Mouse (Mus musculus): ENCODE data around the gene Klrb1b. TPM values are rescaled to one million over a fixed set of nuclear protein-coding genes. Genes with fewer than 3 reads are reported as not detected.
A peak's percentile ranks its signal among the peaks of the same experiment; 100 is the strongest.
"Not testable (repeated sequence)": the region's sequence is repeated elsewhere in the genome, so short reads cannot be mapped to it uniquely, and the experiment has no call there.

The Klrb1b gene
- polyA plus RNA-seq, 1 experiment from 2014 or later: 0.36 TPM

DNA sequence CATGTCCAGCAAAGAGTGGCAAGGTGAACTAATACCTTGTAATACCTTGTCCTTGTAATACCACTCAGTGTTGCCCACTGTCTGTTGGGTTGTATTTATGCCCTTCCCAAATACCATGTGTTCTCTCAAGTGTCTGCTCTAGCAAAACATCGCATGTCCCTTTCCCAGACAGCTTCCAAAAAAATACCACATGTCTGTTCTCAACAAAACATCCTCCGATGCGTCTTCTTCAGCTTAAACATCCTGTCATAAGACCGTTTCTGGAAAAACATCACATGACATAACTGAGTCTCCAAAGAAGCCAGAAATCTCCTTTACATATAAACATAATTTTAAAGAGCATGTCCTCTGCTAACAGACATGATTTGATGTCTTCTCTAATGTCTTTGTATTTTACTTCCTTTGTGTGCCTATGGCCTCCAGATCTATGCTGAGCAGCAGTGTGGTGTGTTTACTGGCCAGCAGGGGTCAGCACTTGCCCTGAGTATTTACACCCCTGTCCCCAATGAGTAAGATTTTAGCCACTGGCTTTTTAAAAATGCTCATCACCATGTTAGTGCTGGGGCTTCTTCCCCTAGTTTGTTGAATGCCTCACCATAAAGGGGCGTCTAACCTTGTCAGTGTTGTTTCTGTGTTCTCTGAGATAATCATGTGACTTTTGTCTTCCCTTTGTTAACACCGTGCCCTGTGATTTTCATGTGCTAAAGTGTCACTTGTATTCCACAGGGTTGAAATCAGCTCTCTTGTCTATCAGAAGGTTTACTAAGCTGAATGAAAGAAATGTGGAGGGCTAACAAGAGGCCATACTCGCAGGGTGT is 21.1 kb downstream of the Klrb1b start:
- not testable (repeated sequence) for H3K4me3 ChIP-seq (ENCODE audit: low read length); H3K4me1 ChIP-seq (ENCODE audit: insufficient read depth, low read length); ATAC-seq (ENCODE audit: low FRiP score, low TSS enrichment); H3K36me3 ChIP-seq (ENCODE audit: insufficient read depth, low read length); H3K9me3 ChIP-seq (ENCODE audit: low read length); H3K27ac ChIP-seq (ENCODE audit: low read length); H3K27me3 ChIP-seq (ENCODE audit: insufficient read depth, low read length); H3K4me2 ChIP-seq (replicated peaks; ENCODE audit: low read depth, low read length); H3K9ac ChIP-seq (replicated peaks; ENCODE audit: low read length)
- WGBS: 65% methylated on average over 7 of the region's 7 CpGs

- Histone ChIP-seq H3K27ac (ENCODE audit: low read length) (no peak overlapping the region), H3K4me3 (ENCODE audit: low read length) (peak overlapping the region; percentile 63), H3K36me3 (ENCODE audit: insufficient read depth, low read length) (no peaks in the 10 kb centered on the region), H3K4me2 (replicated peaks; ENCODE audit: low read depth, low read length) (peak overlapping the region; percentile 72), H3K27me3 (ENCODE audit: insufficient read depth, low read length) (no peaks in the 10 kb centered on the region), H3K9ac (replicated peaks; ENCODE audit: low read length) (peak overlapping the region; percentile 71), H3K4me1 (ENCODE audit: insufficient read depth, low read length) (peaks cover 5% of the 10 kb centered on the region), H3K9me3 (ENCODE audit: low read length) (no peaks in the 10 kb centered on the region)
- peak; percentile 96 for ATAC-seq (ENCODE audit: low FRiP score, low TSS enrichment)
- WGBS: 6% methylated on average over 26 of the region's 26 CpGs
These were observed 22.9 kb downstream of the Klrb1b start for GRCm38 (mm10) chr6:128802999-128803857.

- Histone ChIP-seq H3K9me3 (ENCODE audit: low read length) (no peaks in the 10 kb centered on the region), H3K4me3 (ENCODE audit: low read length) (peak overlapping the region; percentile 63), H3K4me2 (replicated peaks; ENCODE audit: low read depth, low read length) (peak overlapping the region; percentile 72), H3K36me3 (ENCODE audit: insufficient read depth, low read length) (no peaks in the 10 kb centered on the region), H3K27ac (ENCODE audit: low read length) (peak overlapping the region; percentile 54; the same call in 1 of the 2 replicates), H3K4me1 (ENCODE audit: insufficient read depth, low read length) (peaks cover 11% of the 10 kb centered on the region), H3K9ac (replicated peaks; ENCODE audit: low read length) (peak overlapping the region; percentile 71), H3K27me3 (ENCODE audit: insufficient read depth, low read length) (no peaks in the 10 kb centered on the region)
- ATAC-seq (ENCODE audit: low FRiP score, low TSS enrichment): peak; percentile 44
- 11% methylated on average over 10 of the region's 10 CpGs for WGBS
These were observed 23.6 kb downstream of the Klrb1b start for GRCm38 (mm10) chr6:128802557-128802956.

DNA sequence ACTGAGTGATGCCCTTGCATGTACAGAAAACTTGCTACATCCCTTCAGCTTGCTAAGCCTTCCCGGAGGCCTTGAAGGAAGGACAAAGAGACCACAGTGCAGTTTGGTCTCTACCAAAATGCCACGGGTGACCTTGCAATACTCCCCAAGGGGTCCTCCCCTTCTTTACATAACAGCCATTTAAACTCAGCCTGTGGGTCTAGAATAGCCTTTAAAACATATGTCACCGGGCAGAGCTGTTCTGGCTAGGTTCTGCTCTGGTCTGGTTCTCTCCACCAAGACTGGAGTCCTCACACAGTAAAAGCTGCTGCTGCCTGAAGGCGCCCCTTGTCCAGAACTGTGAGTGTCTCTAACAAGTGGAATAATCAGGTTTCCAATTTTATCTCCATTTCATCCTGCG is 25.4 kb downstream of the Klrb1b start:
- ATAC-seq (ENCODE audit: low FRiP score, low TSS enrichment); H3K27me3 ChIP-seq (ENCODE audit: insufficient read depth, low read length); H3K9me3 ChIP-seq (ENCODE audit: low read length); H3K27ac ChIP-seq (ENCODE audit: low read length); H3K9ac ChIP-seq (replicated peaks; ENCODE audit: low read length); H3K4me3 ChIP-seq (ENCODE audit: low read length); H3K4me2 ChIP-seq (replicated peaks; ENCODE audit: low read depth, low read length); H3K36me3 ChIP-seq (ENCODE audit: insufficient read depth, low read length): not testable (repeated sequence)
- 78% methylated on average over 5 of the region's 5 CpGs for WGBS
- peaks cover 12% of the 10 kb centered on the region for H3K4me1 ChIP-seq (ENCODE audit: insufficient read depth, low read length)

- no peaks in the 10 kb centered on the region for H3K9me3 ChIP-seq (ENCODE audit: low read length)
- peak overlapping the region; percentile 67 for H3K4me3 ChIP-seq (ENCODE audit: low read length)
- peak overlapping the region; percentile 38; the same call in 1 of the 2 replicates for H3K27ac ChIP-seq (ENCODE audit: low read length)
- H3K4me1 ChIP-seq (ENCODE audit: insufficient read depth, low read length): peaks cover 12% of the 10 kb centered on the region
- no peaks in the 10 kb centered on the region for H3K27me3 ChIP-seq (ENCODE audit: insufficient read depth, low read length)
- ATAC-seq (ENCODE audit: low FRiP score, low TSS enrichment): no peak
- H3K4me2 ChIP-seq (replicated peaks; ENCODE audit: low read depth, low read length): peak overlapping the region; percentile 56
- no peaks in the 10 kb centered on the region for H3K36me3 ChIP-seq (ENCODE audit: insufficient read depth, low read length)
- WGBS: 20% methylated on average over 7 of the region's 7 CpGs
- H3K9ac ChIP-seq (replicated peaks; ENCODE audit: low read length): peak overlapping the region; percentile 68; the same call in 1 of the 2 replicates
These were observed 26.2 kb downstream of the Klrb1b start for GRCm38 (mm10) chr6:128799896-128800270.

DNA sequence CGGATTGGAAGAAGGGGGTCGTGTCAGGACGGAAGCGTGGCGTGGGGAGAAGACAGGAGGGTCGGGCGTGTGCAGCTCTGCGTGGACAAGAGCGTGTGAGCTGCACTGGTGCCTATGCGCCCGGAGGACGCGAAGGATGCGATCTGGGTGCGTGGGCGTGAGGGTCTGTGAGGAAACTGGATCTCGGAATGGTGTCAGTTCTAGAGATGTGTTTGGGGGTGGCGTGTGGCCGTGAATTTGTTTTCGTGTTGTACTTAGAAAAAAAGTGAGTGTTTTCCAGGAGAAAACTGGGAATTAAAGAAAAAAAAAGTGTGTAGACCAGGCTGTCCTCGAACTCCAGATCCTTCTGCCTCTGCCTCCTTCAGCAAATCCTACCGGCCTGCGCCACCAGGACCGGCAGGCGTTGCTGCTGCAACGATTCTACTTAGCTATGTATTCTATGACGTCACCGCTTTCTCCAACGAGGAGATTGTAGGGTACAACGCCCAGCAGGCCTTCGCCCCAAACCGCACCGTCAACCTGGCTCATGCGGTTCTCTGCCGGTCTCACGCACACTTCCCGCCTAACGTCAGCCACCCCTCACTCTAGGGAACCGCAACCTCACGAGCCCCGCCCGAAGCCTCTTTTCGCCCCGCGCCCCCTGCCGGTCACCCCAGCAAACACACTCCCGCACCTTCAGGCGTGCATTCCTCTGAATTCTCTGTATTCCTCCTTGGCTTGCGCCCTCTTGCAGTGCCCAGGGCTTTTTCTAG is 26.8 kb downstream of the Klrb1b start:
- Histone ChIP-seq H3K27ac (ENCODE audit: low read length) (peak overlapping the region; percentile 89), H3K9ac (replicated peaks; ENCODE audit: low read length) (peak overlapping the region; percentile 75), H3K4me3 (ENCODE audit: low read length) (peak overlapping the region; percentile 67), H3K4me1 (ENCODE audit: insufficient read depth, low read length) (peaks cover 12% of the 10 kb centered on the region), H3K4me2 (replicated peaks; ENCODE audit: low read depth, low read length) (peak overlapping the region; percentile 60)
- under 1% methylated on average over 49 of the region's 49 CpGs for WGBS
- ATAC-seq (ENCODE audit: low FRiP score, low TSS enrichment): peak; percentile 60
- H3K9me3 ChIP-seq (ENCODE audit: low read length); H3K27me3 ChIP-seq (ENCODE audit: insufficient read depth, low read length); H3K36me3 ChIP-seq (ENCODE audit: insufficient read depth, low read length): not testable (repeated sequence)

DNA sequence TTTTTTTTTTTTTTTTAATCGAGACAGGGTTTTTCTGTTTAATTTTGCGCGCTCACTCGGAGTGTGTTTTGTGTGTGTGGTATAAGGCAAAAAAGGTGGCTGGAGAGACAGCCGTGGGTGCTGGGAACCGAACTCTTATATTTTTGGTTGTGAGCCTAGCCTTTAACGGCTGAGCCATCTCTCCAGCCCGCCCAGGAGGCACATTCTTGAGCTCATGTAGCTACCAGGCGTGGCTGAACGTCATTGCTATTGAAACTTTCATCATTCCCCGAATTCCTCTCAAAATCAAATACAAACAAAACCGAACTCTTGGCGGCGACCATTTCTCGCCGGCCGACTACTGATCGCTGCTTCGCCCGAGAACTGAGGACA is 27.4 kb downstream of the Klrb1b start:
- H3K36me3 ChIP-seq (ENCODE audit: insufficient read depth, low read length); H3K9me3 ChIP-seq (ENCODE audit: low read length); H3K27me3 ChIP-seq (ENCODE audit: insufficient read depth, low read length): not testable (repeated sequence)
- peak overlapping the region; percentile 60 for H3K4me2 ChIP-seq (replicated peaks; ENCODE audit: low read depth, low read length)
- WGBS: 0% methylated on average over 20 of the region's 20 CpGs
- peak overlapping the region; percentile 89 for H3K27ac ChIP-seq (ENCODE audit: low read length)
- H3K4me3 ChIP-seq (ENCODE audit: low read length): peak overlapping the region; percentile 67
- peak overlapping the region; percentile 75 for H3K9ac ChIP-seq (replicated peaks; ENCODE audit: low read length)
- peak; percentile 53 for ATAC-seq (ENCODE audit: low FRiP score, low TSS enrichment)
- peaks cover 13% of the 10 kb centered on the region for H3K4me1 ChIP-seq (ENCODE audit: insufficient read depth, low read length)

DNA sequence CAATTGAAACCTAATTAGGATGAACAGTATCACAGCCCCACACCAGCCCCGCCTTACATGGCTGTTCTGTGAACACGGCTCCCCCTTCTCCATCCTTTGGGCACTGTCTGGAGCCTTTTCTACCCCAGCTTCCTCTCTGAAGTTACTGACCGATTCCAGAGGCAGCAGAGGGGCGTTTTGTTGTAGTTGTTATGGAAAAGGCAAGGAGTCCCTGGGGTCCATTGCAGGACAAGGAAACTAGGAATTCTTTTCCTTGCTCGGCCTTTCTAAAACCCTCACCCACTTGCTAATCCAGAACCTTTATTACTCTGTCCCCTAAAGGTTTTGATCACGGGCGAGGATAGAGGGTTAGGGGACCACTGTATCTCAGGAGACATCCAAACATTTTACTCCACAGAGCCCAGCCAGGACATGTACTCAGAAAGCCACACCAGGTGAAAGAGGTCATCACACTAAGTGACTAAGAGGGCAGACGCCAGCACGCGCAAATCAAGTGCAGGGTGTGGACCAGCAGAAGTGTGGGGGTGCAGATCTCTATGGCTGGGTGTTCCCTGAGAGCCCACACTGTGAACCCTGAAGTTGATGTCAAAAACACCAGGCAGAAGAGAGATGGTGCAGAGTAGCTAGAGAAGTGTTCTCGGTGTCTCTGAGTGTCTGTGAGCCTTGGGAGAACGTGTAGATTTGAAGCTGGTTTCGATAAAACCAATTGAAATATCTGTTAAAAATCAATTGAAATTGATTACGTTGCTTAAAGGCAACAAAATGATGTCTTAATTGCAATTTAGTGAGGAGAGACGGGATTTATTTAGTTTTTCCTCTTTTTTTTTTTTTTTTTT is 28.0 kb downstream of the Klrb1b start:
- 12% methylated on average over 15 of the region's 15 CpGs for WGBS
- ATAC-seq (ENCODE audit: low FRiP score, low TSS enrichment): no peak
- Histone ChIP-seq H3K9me3 (ENCODE audit: low read length) (no peaks in the 10 kb centered on the region), H3K9ac (replicated peaks; ENCODE audit: low read length) (peak overlapping the region; percentile 48), H3K36me3 (ENCODE audit: insufficient read depth, low read length) (no peaks in the 10 kb centered on the region), H3K27ac (ENCODE audit: low read length) (peak overlapping the region; percentile 19), H3K4me3 (ENCODE audit: low read length) (peak overlapping the region; percentile 67), H3K4me2 (replicated peaks; ENCODE audit: low read depth, low read length) (peak overlapping the region; percentile 60), H3K4me1 (ENCODE audit: insufficient read depth, low read length) (peaks cover 19% of the 10 kb centered on the region), H3K27me3 (ENCODE audit: insufficient read depth, low read length) (no peaks in the 10 kb centered on the region)

All from kidney, embryonic 16.5 days (tissue).